Mouse (Mus musculus) CH12.LX (cell line): ENCODE measurements around the gene Arid4a. TPM values are rescaled to one million over a fixed set of nuclear protein-coding genes. Genes with fewer than 3 reads are reported as not detected.

Source experiments
- DNase-seq: peaks from one replicate; pipeline ENCODE4 v3.0.0-alpha.2; 2013; ENCODE audit errors: extremely low read depth
- H3K27ac ChIP-seq: 2 replicates; pipeline ENCODE4 v1.5.1; 2012; ENCODE audit warnings: low read depth, mild to moderate bottlenecking, control low read depth, moderate library complexity; ENCODE audit not compliant: insufficient read depth
- H3K27me3 ChIP-seq: replicated peaks from 2 replicates; pipeline ENCODE3; 2012; ENCODE audit warnings: inconsistent platforms
- H3K36me3 ChIP-seq, 2 experiments: replicated peaks in 1 of 2; 2 replicates each; pipeline versions ENCODE3 to v1.6.1; 2012; ENCODE audit warnings: inconsistent platforms in 1 of 2, low read length in 1 of 2, mild to moderate bottlenecking in 1 of 2, mixed read lengths in 1 of 2, moderate library complexity in 1 of 2; ENCODE audit not compliant: control insufficient read depth in 1 of 2, insufficient read depth in 1 of 2
- H3K4me1 ChIP-seq, 2 experiments: 2 replicates each; pipeline ENCODE4 v1.6.1; 2012; ENCODE audit warnings: inconsistent platforms in 1 of 2, moderate library complexity in 1 of 2; ENCODE audit not compliant: insufficient read depth in 2 of 2, control insufficient read depth in 1 of 2
- H3K4me2 ChIP-seq: 2 replicates; pipeline ENCODE4 v1.6.1; 2012; ENCODE audit warnings: low read depth, mild to moderate bottlenecking, control low read depth; ENCODE audit not compliant: poor library complexity, insufficient read depth, severe bottlenecking
- H3K4me3 ChIP-seq, 3 experiments: fragments of 150-350 bp in 1 of 3; sonication (generic) in 1 of 3; replicated peaks in 1 of 3; 2 replicates each; pipeline versions ENCODE3 to v1.5.1; 2011 to 2012; ENCODE audit warnings: low read depth in 2 of 3, low read length in 2 of 3, mild to moderate bottlenecking in 2 of 3, moderate library complexity in 2 of 3, control low read depth in 1 of 3, improper control_type of control experiment in 1 of 3, inconsistent platforms in 1 of 3, mixed read lengths in 1 of 3; ENCODE audit not compliant: poor library complexity in 1 of 3
- H3K79me2 ChIP-seq: replicated peaks from 2 replicates; pipeline ENCODE4 v1.6.1; 2012; ENCODE audit warnings: mild to moderate bottlenecking, moderate library complexity; ENCODE audit not compliant: control insufficient read depth, poor library complexity, insufficient read depth, severe bottlenecking; ENCODE audit errors: extremely low read depth
- H3K9ac ChIP-seq: 2 replicates; pipeline ENCODE4 v1.6.1; 2012; ENCODE audit warnings: low read depth, mild to moderate bottlenecking, control low read depth, moderate library complexity; ENCODE audit not compliant: insufficient read depth
- H3K9me3 ChIP-seq: replicated peaks from 2 replicates; pipeline ENCODE3; 2012; ENCODE audit warnings: low read length, inconsistent platforms, mixed read lengths
- BHLHE40 ChIP-seq: IDR thresholded peaks from 2 replicates; pipeline ENCODE4 v1.6.1; 2011; ENCODE audit warnings: mild to moderate bottlenecking, low read depth, low read length, improper control_type of control experiment
- CHD1 ChIP-seq: IDR thresholded peaks from 2 replicates; pipeline ENCODE4 v1.6.1; 2012; ENCODE audit warnings: low read depth, low read length, improper control_type of control experiment, inconsistent platforms
- E2F4 ChIP-seq: IDR thresholded peaks from 2 replicates; pipeline ENCODE4 v1.6.1; 2011; ENCODE audit warnings: low read depth, low read length, improper control_type of control experiment; ENCODE audit not compliant: insufficient replicate concordance
- ELF1 ChIP-seq: IDR thresholded peaks from 2 replicates; pipeline ENCODE4 v1.6.1; 2014; ENCODE audit warnings: low read depth, mild to moderate bottlenecking, inconsistent platforms, low read length, improper control_type of control experiment
- EP300 ChIP-seq: IDR thresholded peaks from 2 replicates; pipeline ENCODE4 v1.6.1; 2011; ENCODE audit warnings: low read length, improper control_type of control experiment
- ETS1 ChIP-seq: conservative IDR thresholded peaks from 2 replicates; pipeline ENCODE4 v1.6.1; 2012; ENCODE audit warnings: low read depth, mild to moderate bottlenecking, inconsistent platforms, low read length, improper control_type of control experiment, moderate library complexity
- GABPA ChIP-seq: IDR thresholded peaks from 2 replicates; pipeline ENCODE4 v1.6.1; 2012; ENCODE audit warnings: low read depth, low read length, improper control_type of control experiment, inconsistent platforms; ENCODE audit not compliant: insufficient replicate concordance
- HCFC1 ChIP-seq: IDR thresholded peaks from 2 replicates; pipeline ENCODE4 v1.6.1; 2012; ENCODE audit warnings: low read depth, mild to moderate bottlenecking, inconsistent platforms, low read length, improper control_type of control experiment
- IRF4 ChIP-seq: IDR thresholded peaks from 2 replicates; pipeline ENCODE4 v1.6.1; 2014; ENCODE audit warnings: low read depth, mild to moderate bottlenecking, inconsistent platforms, low read length, improper control_type of control experiment
- KAT2A ChIP-seq: IDR thresholded peaks from 2 replicates; pipeline ENCODE4 v1.6.1; 2012; ENCODE audit warnings: low read length, improper control_type of control experiment, inconsistent platforms; ENCODE audit not compliant: insufficient replicate concordance
- MAFK ChIP-seq: IDR thresholded peaks from 2 replicates; pipeline ENCODE4 v1.6.1; 2011; ENCODE audit warnings: low read length, improper control_type of control experiment; ENCODE audit not compliant: insufficient replicate concordance
- MXI1 ChIP-seq: IDR thresholded peaks from 2 replicates; pipeline ENCODE4 v1.6.1; 2011; ENCODE audit warnings: mild to moderate bottlenecking, low read depth, low read length, improper control_type of control experiment
- NELFE ChIP-seq: IDR thresholded peaks from 2 replicates; pipeline ENCODE4 v1.6.1; 2011; ENCODE audit warnings: low read depth, low read length, improper control_type of control experiment
- NRF1 ChIP-seq: IDR thresholded peaks from 2 replicates; pipeline ENCODE4 v1.6.1; 2014; ENCODE audit warnings: low read depth, mild to moderate bottlenecking, inconsistent platforms, low read length, improper control_type of control experiment, moderate library complexity
- POLR2AphosphoS2 ChIP-seq: IDR thresholded peaks from 2 replicates; pipeline ENCODE4 v1.6.1; 2011; ENCODE audit warnings: low read depth, low read length, improper control_type of control experiment
- RCOR1 ChIP-seq: conservative IDR thresholded peaks from 2 replicates; pipeline ENCODE4 v1.6.1; 2012; ENCODE audit warnings: low read depth, mild to moderate bottlenecking, inconsistent platforms, low read length, improper control_type of control experiment
- SIN3A ChIP-seq: IDR thresholded peaks from 2 replicates; pipeline ENCODE4 v1.6.1; 2012; ENCODE audit warnings: low read length, improper control_type of control experiment, inconsistent platforms
- TBP ChIP-seq: conservative IDR thresholded peaks from 2 replicates; pipeline ENCODE4 v1.6.1; 2011; ENCODE audit warnings: low read depth, low read length, improper control_type of control experiment
- TCF12 ChIP-seq: IDR thresholded peaks from 2 replicates; pipeline ENCODE4 v1.6.1; 2014; ENCODE audit warnings: low read depth, mild to moderate bottlenecking, inconsistent platforms, low read length, improper control_type of control experiment
- UBTF ChIP-seq: IDR thresholded peaks from 2 replicates; pipeline ENCODE4 v1.6.1; 2012; ENCODE audit warnings: low read depth, mild to moderate bottlenecking, inconsistent platforms, low read length, improper control_type of control experiment, moderate library complexity
- USF2 ChIP-seq: conservative IDR thresholded peaks from 2 replicates; pipeline ENCODE4 v1.6.1; 2011; ENCODE audit warnings: low read depth, low read length, improper control_type of control experiment
- ZNF384 ChIP-seq: IDR thresholded peaks from 2 replicates; pipeline ENCODE4 v1.6.1; 2012; ENCODE audit warnings: low read depth, low read length, improper control_type of control experiment, inconsistent platforms
- dilution Hi-C: fragments of 300-500 bp; cut with MboI; formaldehyde crosslinking; loops from 2 replicates; pipeline ENCODE4 v1.14.3; 2020; ENCODE audit warnings: low sequenced_read_pairs; ENCODE audit not compliant: extremely low pct_unique_long_range_greater_than_20kb, extremely low pct_ligation_motif_present
- in situ Hi-C: fragments of 300-500 bp; cut with MboI; formaldehyde crosslinking; loops from 3 replicates; pipeline ENCODE4 v1.14.3; 2019; ENCODE audit warnings: low sequenced_read_pairs, low pct_ligation_motif_present, low pct_unique_long_range_greater_than_20kb, mixed read lengths
- polyA plus RNA-seq: library from polyadenylated mRNA; unstranded; fragments of >175 nt; gene quantifications from 2 replicates; pipeline ENCODE4 v1.2.1, GENCODE M21; 2012; ENCODE audit warnings: low read depth; ENCODE audit not compliant: insufficient read length
- total RNA-seq, 2 experiments: library from RNA; depleted of rRNA; stranded (reverse); fragments of 300-350 nt in 1 of 2; fragments of >200 nt in 1 of 2; gene quantifications; 2 replicates each; pipeline ENCODE4 v1.2.3; 2012 to 2014

Gene Arid4a
- total and polyA plus RNA-seq, 3 experiments = 8.0 to 20.8 (median 9.7) TPM

- TF ChIP-seq NELFE (peak; percentile 32; the same call in 1 of the 2 replicates), IRF4 (peak; percentile 36; the same call in 1 of the 2 replicates), USF2 (no peak), MXI1 (peak; percentile 44), ETS1 (no peak), ZNF384 (no peak), RCOR1 (no peak), CHD1 (no peak), GABPA (no peak)
Observed at GRCm38 (mm10) chr12:70968141-70968790, 47.5 kb upstream of the Arid4a start (continued).

GRCm38 (mm10) chr12:70968791-70969307, 46.9 kb upstream of the Arid4a start:
- Histone ChIP-seq H3K36me3 (peaks cover 2 to 6% of the 10 kb centered on the region in 2 experiments), H3K79me2 (no peaks in the 10 kb centered on the region), H3K9ac (peak overlapping the region; percentile 88), H3K27me3 (no peaks in the 10 kb centered on the region), H3K4me3 (peak overlapping the region; percentile 57 to 88 (median 77)), H3K9me3 (no peaks in the 10 kb centered on the region), H3K4me1 (peaks cover 0 to 9% of the 10 kb centered on the region in 2 experiments; a peak in 2 of 4 replicates), H3K4me2 (peak overlapping the region; percentile 88; the same call in 1 of the 2 replicates), H3K27ac (no peak overlapping the region)
- TF ChIP-seq BHLHE40 (no peak), NRF1 (peak; percentile 79), ELF1 (peak; percentile 97), ZNF384 (peak; percentile 96), RCOR1 (no peak), UBTF (no peak), KAT2A (0 out of 2 replicates have a peak, but pooled peaks have one; percentile 72), E2F4 (peak; percentile 85), SIN3A (peak; percentile 38; the same call in 1 of the 2 replicates), HCFC1 (0 out of 2 replicates have a peak, but pooled peaks have one; percentile 61), EP300 (no peak), POLR2AphosphoS2 (no peak), MAFK (peak; percentile 98), TCF12 (0 out of 2 replicates have a peak, but pooled peaks have one; percentile 2), TBP (peak; percentile 100)
- peak; percentile 87 for DNase-seq
- dilution Hi-C loops (no loop called here), in situ Hi-C loops (no loop called here)
